Mouse (Mus musculus) kidney, postnatal 25 days (tissue): ENCODE results near the gene Pfdn6.
A peak's percentile ranks its signal among the peaks of the same experiment; 100 is the strongest.

Experiments
- DNase-seq, 2 experiments: peaks; one replicate each; pipeline ENCODE4 v3.0.0; 2021; ENCODE audit warnings: mixed read lengths in 2 of 2

Pfdn6 gene

GRCm38 (mm10) chr17:33940206-33940805 lies at the start of gene Pfdn6, which contains the start of gene Wdr46:
Pfdn6 (minus strand) TSS chr17:33940343.
Wdr46 (plus strand) TSS chr17:33940660.
- DNase-seq = peak; percentile 91

- peak; percentile 64 to 82 for DNase-seq
These were observed 42.0 kb upstream of the Pfdn6 start for GRCm38 (mm10) chr17:33982136-33982535.

DNA sequence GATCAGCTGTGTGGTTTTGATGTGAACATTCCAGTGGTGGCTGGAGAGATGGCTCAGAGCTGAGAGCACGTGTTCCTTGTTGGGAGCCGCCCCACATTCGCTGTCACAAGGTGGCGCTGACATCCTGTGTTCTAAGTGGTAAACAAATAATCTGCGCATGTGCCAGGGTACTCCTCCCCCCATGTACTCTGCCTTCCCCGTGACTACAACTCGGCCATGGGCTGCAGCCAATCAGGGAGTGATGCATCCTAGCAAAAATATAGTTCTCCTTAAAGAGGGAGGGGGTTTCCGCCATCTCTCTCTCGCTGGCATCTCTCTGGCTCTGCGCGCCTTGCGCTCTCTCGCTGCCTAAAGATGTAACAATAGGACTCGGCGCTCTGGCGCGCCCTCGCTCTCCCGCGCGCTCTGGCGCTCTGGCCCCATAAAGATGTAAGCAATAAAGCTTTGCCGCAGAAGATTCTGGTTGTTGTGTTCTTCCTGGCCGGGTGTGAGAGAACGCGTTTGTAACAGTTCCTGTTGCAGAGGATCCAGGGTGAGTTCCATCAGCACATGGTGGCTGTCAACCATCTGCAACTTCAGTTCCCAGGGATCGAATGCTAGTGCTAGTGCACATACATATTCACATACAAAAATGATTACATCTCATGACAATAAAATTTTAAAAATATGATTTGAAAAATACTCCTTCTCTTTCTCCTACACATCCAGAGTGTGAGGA lies 41.2 kb upstream of the Pfdn6 start:
- DNase-seq = peak; percentile 94

DNA sequence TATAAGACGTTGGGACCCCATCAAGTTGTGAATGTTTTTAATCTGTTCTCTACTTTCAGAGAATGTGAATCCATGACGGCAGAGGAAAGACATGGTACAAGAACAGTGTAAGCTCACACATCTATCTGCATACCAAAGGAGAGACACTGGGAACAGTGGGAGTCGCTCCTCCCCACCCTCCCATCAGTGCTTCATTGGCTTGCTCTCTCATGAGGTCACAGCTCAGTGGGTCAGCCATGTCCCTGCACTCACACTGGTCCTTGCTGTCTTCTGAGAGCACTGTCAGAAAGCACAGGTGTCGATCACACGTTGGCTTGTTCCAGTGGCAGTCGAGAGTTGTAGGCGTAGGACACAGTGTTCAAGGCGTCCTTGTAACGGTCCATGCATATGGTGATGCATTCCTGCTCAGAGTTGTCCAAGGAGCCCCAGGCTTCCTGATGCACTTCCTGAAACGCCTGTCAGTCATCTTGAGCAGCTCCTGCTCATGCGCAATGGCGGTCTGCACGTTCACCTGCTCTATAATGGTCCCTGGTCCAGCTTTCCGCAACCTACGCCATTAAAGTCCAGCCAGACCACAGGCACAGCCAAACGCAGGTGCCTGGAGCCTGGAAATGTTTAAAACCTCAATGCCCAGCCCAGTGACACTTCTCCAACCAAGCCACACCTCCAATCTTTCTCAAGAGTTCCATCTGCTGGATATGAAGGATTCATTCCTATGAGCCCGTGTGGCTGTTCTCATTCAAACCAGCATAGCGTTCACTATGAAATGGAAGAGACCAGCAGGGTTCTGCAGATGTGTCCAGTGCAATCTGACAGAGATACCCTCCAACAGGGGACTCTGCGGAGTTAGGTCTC lies 40.3 kb upstream of the Pfdn6 start:
- DNase-seq = no peak

GRCm38 (mm10) chr17:33979512-33980050 lies 39.4 kb upstream of the Pfdn6 start:
- DNase-seq = no peak

DNA sequence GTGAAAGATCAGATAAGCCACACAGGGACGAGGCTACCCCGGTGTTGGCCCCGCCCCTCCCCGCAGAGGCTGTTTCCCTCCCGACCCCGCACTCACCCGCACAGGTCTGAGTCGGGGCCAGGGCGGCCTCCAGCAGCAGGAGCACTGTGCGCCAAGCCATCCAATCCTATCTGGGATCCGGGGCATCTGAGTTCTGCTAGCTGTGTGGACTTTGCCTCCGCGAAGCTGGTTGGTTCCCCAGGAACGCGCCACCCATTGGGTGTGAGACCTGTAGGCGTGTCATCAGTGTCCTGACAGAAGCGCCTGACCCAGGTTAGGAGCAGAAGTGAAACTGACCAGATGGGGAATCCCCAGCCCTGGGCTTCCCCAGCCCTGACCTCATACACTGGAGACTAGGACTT lies 38.5 kb upstream of the Pfdn6 start:
- peak; percentile 91 to 97 for DNase-seq

DNA sequence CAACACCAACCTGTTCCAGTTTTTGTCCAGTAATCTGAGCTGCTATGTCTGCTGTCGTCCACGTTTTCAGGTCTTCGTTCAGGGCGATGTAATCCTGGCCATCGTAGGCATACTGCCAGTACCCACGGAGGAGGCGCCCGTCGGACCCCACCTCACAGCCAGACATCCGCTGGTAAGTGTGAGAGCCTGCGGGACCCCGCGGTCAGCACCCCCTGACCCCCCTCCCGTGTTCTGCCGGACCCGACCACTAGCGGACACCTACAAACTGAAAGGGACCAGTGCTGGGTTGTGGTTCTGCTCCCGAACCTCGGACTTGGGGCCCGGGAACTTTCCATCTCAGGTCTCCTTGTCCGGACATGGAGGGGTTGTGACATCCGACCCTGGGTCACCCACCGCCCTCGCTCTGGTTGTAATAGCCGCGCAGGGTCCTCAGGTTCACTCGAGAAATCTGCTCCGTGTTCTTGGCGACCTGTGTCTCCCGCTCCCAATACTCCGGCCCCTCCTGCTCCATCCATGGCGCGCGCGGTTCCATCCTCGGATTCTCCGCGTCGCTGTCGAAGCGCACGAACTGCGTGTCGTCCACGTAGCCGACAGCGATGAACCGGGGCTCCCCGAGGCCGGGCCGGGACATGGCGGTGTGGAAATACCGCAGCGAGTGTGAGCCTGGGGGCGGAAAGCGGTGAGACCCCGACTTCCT lies 37.9 kb upstream of the Pfdn6 start:
- peak in 1 of 2 experiments; percentile 36 for DNase-seq

GRCm38 (mm10) chr17:33973572-33973971 lies 33.4 kb upstream of the Pfdn6 start:
- no peak for DNase-seq

GRCm38 (mm10) chr17:33972691-33973090 lies 32.5 kb upstream of the Pfdn6 start:
- DNase-seq = peak in 1 of 2 experiments; percentile 41

DNA sequence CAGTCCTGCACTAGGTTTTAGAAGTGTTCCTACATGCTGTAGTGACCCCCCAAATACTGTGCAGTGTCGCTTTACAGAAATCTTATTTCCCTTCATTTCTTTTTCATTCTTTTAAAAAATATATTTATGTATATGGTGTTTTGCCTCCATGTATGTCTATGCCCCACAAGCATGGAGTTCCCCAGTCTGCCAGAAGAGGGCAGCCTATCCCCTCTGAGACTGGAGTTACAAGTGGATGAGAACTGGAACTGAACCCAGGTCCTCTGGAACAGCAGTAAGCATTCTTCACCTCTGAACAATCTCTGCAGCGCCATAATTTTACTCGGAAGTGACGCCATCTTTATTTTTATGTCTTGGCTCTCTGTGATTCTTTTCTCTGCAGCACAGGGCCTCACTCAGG lies 29.3 kb upstream of the Pfdn6 start:
- DNase-seq = no peak

DNA sequence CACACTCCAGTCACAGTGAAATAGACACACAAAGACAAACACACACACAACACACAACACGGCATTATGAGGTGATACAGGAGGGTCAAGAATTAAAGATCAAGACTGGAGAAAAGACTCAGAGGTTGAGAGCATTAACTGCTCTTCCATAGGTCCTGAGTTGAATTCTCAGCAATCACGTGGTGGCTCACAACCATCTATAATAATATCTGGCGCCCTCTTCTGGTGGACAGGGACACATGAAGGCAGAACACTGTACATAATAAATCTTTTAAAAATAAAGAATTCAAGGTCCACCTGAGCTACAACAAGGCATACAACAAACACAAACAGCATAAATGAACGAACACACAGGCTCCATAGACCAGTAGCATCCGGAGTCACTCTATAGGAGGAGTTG lies 28.8 kb upstream of the Pfdn6 start:
- peak in 1 of 2 experiments; percentile 57 for DNase-seq

GRCm38 (mm10) chr17:33968489-33968888 lies 28.3 kb upstream of the Pfdn6 start:
- peak; percentile 82 to 89 for DNase-seq

GRCm38 (mm10) chr17:33965846-33966550 lies 25.9 kb upstream of the Pfdn6 start:
- no peak for DNase-seq

- no peak for DNase-seq
These were observed 25.1 kb upstream of the Pfdn6 start for GRCm38 (mm10) chr17:33965082-33965845.

DNA sequence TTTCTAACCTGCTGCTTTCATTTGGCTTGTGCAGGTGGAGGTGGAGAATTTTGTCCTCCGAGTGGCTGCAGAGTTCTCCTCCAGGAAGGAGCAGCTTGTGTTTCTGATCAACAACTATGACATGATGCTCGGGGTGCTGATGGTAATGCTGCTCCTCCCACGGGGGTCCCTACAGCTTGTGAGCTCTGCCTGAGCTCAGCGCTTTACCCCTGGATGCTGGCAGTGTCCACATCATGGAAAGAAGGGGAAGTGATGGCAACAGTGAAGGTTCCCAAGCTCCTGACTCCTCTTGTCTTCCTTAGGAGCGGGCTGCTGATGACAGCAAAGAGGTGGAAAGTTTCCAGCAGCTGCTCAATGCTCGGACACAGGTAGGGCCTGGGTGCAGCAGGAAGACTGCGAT lies 22.7 kb upstream of the Pfdn6 start:
- DNase-seq = no peak

DNA sequence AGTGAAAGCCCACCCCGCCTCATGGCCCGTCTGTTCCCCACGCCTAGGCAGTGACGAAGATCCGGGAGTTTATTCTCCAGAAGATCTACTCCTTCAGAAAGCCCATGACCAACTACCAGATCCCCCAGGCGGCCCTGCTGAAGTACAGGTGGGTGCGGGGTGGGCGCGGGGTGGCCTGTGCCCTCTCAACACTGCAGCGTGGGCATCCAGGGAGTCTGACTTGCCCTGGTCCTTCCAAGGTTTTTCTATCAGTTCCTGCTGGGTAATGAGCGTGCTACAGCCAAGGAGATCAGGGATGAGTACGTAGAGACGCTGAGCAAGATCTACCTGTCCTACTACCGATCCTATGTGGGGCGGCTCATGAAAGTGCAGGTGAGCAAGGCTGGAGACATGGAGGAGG lies 19.8 kb upstream of the Pfdn6 start:
- DNase-seq = peak in 1 of 2 experiments; percentile 30

DNA sequence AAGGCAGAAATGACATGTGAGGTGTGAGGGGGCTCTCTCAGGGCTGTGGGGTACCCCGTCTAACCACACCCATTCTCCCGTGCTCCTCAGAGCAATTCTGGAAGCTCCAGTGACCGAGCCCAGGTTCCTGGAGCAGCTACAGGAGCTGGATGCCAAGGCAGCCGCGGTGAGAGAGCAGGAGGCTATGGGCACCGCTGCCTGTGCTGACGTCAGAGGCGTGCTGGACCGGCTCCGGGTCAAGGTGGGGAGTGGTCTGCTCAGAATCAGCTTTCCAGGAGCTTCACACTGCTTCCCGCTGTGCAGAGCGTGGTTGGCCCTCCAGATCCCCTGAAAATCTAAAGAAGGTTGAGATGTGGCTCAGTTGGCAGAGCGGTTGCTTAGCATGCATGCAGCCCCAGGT lies 19.0 kb upstream of the Pfdn6 start:
- peak in 1 of 2 experiments; percentile 45 for DNase-seq

DNA sequence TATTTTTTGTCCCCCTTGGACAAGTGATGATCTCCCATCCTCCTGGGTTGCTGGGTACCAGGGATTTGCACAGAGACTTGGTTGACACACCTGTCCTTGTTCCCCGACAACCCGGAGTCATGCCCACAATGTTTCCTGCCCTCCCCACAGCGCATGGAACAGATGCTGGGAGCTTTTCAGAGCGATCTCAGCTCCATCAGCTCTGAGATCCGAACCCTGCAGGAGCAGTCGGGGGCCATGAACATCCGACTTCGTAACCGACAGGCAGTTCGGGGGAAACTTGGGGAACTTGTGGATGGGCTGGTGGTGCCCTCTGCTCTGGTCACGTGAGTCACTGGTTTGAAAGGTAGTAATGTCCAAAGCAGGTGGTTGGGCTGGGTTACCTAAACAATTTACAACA lies 18.3 kb upstream of the Pfdn6 start:
- DNase-seq = peak in 1 of 2 experiments; percentile 36

DNA sequence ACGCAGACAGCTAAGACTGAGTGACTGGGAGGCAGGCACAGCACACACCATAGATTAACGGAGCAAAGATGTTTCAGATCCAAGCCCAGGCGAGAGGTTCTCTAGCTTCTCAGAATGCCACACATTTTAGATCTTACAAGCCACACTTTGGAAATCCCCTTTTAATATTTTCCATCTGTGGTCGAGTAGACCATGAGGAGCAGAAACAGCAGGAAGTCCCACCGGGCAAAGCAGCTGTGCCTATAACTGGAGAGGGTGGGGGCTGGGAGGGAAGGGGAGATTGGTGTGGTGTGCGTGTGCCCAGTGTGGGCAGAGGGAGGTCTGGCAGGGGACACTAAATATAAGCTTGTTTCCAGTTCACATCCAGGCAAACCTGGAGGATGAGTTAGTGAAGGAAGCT lies 17.4 kb upstream of the Pfdn6 start:
- DNase-seq = no peak

GRCm38 (mm10) chr17:33956336-33956735 lies 16.2 kb upstream of the Pfdn6 start:
- no peak for DNase-seq
